Mouse (Mus musculus) spleen, adult 12 weeks (tissue): Measurements from ENCODE around the gene Rasgrp1.

Source experiments
- DNase-seq: peaks from one replicate; pipeline ENCODE4 v3.0.0; 2022; ENCODE audit warnings: low spot score

The Rasgrp1 gene

DNA sequence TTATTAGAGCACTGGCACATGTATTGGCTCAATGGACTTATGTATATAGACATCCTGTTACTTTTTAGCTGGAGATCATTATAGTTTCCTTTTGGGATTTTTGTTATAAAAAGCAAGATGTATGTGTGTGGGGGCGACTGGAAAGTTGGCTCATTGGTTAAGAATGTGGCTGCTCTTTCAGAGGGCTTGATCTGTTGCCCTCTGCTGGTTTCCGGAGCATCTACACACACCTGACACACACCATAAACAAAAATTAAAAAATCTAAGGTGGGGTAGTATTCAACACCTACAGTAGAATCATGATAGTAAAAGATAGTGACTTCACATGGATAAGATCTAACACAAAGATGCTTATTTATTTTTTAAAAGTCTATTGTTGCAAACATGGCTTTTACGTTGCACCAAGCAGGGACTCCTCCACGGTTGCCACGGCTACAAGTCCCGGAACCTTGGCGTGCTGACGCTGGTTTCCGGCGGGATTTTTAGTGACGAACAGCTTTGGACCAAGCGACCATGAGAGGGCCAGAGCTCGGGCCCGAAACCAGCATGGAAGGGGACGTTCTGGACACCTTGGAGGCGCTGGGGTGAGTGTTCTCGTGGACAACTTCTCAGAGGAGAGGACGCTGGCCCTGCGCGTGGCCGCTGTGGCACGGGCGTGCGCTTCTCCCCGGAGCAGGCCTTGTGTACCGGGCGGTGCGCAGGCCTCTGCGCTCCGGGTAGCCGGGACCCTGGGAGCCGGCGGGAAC lies 93.4 kb downstream of the Rasgrp1 start, which contains the start of gene Fam98b:
Gene Fam98b (plus strand): TSS at position 485 of the 746 bp plus-strand sequence.
- DNase-seq, result peak; percentile 76

DNA sequence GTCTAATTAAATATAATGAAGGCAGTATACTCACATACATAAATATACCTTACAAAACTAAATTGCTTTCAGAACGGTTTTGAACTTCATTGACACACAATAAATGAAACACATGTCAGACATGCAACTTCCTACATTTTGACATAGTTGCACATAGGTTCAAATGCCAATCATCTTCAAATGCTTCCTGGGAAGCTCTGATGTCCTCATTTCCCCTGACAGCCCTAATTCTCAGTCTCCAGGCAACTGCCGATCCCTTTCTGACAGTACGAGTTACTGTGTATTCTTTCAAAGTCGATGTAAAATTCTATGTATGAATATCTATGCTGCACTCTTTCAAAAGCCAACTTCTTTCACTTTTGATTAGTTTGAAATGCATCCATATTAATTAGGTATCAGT lies 100.8 kb downstream of the Rasgrp1 start:
- DNase-seq, result no peak

DNA sequence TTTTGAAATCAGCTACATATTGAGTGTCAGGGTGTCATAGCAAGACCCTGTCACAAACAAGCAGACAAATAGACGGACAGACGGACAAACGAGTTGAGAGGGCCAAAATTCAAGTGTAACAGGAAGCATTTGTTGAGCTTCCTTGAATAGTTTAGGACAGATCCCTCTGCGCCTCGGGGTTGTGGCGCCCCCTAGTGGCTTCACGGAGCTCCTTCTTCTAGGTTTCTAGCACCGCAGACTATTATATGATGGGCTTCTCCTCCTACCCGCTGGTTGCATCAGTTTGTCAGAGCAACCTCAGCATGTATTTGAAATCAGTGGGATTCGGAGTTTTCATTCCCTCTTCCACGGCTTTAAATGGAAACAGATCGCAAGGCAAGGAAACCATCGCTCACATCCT lies 111.5 kb downstream of the Rasgrp1 start:
- peak; percentile 27 for DNase-seq

DNA sequence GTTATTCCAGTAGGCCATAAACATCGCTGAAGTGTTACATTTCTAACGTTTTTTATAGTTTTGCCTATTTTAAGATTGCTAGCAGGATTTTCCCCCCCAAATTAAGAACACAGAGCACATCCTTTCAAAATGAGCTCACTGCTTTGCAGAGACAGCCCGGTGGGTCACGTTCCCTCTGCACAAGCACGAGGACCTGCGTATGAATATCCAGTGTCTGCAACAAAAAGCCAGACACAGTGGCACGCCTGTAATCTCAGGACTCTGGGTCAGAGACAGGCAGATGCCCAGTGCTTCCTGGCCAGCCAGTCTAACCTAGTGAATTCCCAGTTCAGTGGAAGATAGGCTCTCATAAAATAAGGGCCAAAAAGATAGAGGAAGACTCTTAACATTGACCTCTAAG lies 112.5 kb downstream of the Rasgrp1 start:
- no peak for DNase-seq
